Mouse (Mus musculus) adrenal gland, postnatal 14 days (tissue): Measurements from ENCODE around the gene Olfml2a. TPM values are rescaled to one million over a fixed set of nuclear protein-coding genes. Genes with fewer than 3 reads are reported as not detected.

Experiments
- DNase-seq: peaks from one replicate; pipeline ENCODE4 v3.0.0; 2021; ENCODE audit warnings: mixed read lengths
- long read RNA-seq, 2 experiments: library from polyadenylated mRNA; stranded (forward); transcript quantifications; one replicate each; pipeline ENCODE4 v2.0.0; 2021
- total RNA-seq: library from RNA; stranded (reverse); gene quantifications from 2 replicates; pipeline ENCODE4 v1.2.3, GENCODE M21; 2021

Gene Olfml2a
- 13.5 and 17.8 TPM in 2 replicates for total RNA-seq
- long read RNA-seq, experiment 1, full-length matches to known transcripts: 4 of 5 reads
- long read RNA-seq, experiment 1, partial matches to known transcripts: 0 of 5 reads
- long read RNA-seq, experiment 1, other reads (novel, unspliced or antisense): 1 of 5 reads
- long read RNA-seq, experiment 2, full-length matches to known transcripts: 6 of 9 reads
- long read RNA-seq, experiment 2, partial matches to known transcripts: 3 of 9 reads
- long read RNA-seq, experiment 2, other reads (novel, unspliced or antisense): 0 of 9 reads

- DNase-seq: peak; percentile 92
Measured at GRCm38 (mm10) chr2:38931851-38932667, at the start of gene Olfml2a. Olfml2a (plus strand) TSS chr2:38931978.

DNA sequence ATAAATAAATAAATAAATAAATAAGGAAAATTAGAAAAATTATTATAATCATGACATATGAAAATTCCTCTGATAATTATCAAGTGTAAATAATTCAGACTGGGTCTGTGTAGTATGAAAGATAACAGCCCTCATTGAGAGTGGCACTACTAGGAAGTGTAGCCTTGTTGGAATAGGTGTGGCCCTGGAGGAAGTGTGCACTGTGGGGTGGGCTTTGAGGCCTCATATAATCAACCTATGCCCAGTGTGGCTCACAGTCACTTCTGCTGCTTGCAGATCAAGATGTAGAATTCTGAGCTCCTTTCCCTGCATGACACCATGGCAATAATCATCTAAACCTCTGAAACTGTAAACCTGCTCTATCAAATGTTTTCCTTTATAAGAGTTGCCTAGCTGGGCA lies 28.9 kb upstream of the Olfml2a start:
- no peak for DNase-seq

DNA sequence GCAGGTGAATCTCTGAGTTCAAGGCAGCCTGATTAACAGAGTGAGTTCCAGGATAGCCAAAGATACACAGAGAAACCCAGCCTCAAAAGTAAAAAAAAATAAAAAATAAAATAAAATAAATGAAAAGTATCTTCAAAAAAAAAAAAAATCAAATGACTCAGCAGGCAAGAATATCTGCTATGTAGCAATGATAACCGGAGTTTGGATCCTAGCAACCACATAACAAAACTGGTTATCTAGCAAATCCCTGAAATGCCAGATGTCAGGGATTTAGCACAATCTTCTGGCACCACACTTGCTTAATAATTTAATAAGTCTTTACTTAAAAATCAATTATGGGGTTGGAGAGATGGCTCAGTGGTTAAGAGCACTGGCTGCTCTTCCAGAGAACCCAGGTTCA lies 27.5 kb upstream of the Olfml2a start:
- no peak for DNase-seq

GRCm38 (mm10) chr2:38906097-38906496 lies 25.7 kb upstream of the Olfml2a start:
- peak; percentile 45 for DNase-seq

DNA sequence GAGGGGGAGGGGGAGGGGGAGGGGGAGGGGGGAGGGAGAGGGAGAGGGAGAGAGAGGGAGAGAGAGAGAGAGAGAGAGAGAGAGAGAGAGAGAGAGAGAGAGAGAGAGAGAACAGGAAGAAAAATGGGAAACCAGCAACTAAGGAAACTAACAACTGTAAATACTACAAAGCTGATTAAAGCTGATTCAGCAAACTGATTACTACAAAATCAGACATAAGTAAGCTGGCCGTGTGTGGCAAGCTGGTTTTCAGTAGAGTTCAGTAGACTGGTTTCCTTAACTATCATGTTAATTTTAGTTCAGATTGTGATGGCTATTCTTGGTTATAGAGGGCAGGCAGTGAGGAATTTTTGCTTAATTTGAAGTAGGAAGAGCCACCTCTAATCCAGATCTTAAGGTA lies 23.2 kb upstream of the Olfml2a start:
- no peak for DNase-seq

GRCm38 (mm10) chr2:38914517-38914916 lies 17.3 kb upstream of the Olfml2a start:
- DNase-seq: no peak

DNA sequence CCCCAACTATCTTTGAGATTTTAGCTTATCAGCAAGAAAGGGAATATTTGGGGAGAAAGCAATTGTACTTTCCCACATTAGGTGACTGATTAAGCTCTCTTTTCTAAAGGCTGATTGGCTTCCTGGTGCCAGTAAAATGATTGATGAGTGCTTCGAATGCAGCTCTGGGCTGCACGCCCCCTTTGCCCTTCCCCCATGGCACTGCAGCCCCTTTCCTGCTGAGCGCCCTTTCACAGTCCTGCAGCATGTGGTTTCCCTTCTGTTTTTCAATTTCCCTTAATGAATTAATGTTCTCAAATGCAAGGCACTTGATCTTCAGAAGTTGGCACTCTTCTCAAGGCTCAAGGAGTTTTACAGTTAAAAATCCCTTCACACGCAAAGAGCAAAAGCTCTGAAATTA lies 16.8 kb upstream of the Olfml2a start:
- no peak for DNase-seq

DNA sequence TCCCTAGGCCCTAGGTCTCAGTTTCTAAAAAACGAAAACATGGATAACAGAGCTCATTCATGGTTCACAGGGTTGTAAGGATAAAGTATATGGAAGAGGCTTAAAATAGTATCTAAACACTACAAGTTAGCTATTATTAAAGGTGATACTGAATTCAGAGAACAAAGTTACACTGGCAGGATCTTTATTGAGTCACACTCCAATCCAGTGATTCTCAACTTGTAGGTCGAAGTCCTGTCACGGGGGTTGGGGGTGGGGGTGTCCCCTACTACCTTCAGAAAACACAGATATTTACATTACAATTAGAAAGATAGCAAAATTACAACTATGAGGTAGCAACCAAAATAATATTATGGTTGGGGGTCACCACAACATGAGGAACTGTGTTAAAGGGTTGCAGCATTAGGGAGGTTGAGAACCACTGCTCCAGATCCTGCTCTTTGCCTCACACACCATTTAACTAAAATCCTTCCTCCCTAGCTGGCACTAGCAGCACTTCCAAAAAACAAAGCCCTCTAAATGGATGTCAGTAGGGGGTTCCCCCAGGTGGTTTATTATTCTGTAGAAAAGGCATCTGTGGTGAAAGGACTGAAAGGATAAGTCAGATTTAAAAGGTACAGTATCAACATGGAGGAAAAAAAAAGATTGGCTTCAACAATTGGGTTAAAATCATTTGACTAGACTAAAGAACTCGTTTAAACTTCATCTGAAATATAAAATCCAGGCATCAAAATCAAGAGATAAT lies 14.7 kb upstream of the Olfml2a start:
- DNase-seq: no peak

GRCm38 (mm10) chr2:38921374-38921773 lies 10.4 kb upstream of the Olfml2a start:
- no peak for DNase-seq

GRCm38 (mm10) chr2:38923471-38923870 lies 8.3 kb upstream of the Olfml2a start:
- DNase-seq: no peak

GRCm38 (mm10) chr2:38923911-38924310 lies 7.9 kb upstream of the Olfml2a start:
- no peak for DNase-seq

DNA sequence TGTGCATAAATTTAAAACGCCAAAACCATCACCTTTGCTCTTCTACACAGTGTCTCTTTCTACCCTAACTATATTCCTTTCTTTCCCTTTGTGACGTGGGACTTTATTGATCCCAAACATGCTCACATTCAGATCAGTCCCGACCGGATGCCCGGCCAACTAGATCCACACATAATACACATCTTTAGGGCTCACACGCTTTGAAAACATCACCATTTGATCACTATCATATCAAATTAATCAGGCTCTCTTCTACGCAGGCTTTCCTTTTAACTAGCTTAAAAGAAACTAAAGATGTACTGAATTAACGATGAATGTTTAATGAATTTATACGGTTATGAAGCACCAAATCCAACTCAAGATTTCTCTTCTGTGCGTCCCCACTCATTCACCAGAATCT lies 7.2 kb upstream of the Olfml2a start:
- DNase-seq: no peak

GRCm38 (mm10) chr2:38925171-38926080 lies 6.4 kb upstream of the Olfml2a start:
- peak; percentile 48 for DNase-seq

- DNase-seq: peak; percentile 96
Measured at GRCm38 (mm10) chr2:38926145-38926891, 5.5 kb upstream of the Olfml2a start.

DNA sequence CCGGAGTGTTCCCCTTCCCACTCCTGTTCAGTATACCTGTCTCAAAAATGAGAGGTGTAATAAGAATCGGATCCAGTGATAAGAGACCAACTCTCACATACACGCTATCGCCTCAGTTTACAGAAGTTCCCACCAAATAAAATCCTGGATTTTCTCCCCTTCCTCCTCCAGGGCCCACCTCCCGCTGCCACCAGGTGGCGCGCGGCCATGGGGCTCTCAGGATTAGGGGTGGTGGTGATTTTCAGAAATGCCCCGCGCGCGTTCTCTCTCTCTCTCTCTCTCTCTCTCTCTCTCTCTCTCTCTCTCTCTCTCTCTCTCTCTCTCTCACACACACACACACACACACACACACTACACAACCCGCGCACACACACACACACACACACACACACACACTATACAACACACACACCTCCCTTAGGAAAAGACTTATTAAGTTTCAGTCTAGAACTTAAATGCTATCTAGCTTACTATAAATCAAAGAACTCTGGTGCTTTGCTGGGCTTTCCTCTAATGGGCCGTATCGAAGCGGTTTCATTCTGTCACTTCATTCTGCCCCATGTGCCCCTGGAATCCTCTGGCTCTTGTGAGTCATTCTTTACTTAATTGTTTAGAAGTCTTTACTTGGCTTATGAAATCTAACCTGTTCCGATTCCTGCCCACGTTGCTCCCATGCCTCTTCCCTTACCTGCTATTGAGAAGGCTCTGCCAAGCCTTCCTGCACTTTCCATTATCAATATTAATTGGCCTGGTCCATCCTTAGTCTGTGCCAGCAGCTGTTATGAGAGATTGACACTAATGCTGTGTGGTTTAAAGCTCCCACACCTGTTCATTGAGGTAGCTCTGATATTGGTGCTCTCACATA lies 4.4 kb upstream of the Olfml2a start, which contains the start of gene Nr6a1:
Gene Nr6a1, minus strand, starts transcription at position 574 of the 865 bp plus-strand sequence.
- peak; percentile 87 for DNase-seq

DNA sequence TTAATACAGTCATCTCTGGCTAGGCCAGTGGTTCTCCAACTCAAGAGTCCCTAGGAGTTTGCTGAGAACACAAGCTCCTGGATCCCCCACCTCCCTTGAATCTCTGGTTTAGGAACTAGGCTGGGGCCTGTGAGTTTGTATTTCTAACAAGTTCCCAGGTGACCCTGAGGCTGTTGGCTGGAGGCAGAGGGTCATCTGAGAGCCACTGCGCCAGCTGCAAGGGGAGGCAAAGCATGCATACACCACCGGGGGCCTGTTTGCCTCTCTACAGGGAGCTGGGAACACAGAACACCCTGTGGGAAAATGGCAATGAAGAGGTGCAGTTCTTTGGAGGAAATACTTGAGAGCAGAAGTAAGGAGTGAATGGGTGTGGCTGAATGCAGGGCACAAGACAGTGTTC lies 1.5 kb upstream of the Olfml2a start:
- no peak for DNase-seq

- DNase-seq: no peak
Measured at GRCm38 (mm10) chr2:38933931-38934330, 2.2 kb downstream of the Olfml2a start.

GRCm38 (mm10) chr2:38934936-38935335 lies 3.2 kb downstream of the Olfml2a start:
- no peak for DNase-seq

DNA sequence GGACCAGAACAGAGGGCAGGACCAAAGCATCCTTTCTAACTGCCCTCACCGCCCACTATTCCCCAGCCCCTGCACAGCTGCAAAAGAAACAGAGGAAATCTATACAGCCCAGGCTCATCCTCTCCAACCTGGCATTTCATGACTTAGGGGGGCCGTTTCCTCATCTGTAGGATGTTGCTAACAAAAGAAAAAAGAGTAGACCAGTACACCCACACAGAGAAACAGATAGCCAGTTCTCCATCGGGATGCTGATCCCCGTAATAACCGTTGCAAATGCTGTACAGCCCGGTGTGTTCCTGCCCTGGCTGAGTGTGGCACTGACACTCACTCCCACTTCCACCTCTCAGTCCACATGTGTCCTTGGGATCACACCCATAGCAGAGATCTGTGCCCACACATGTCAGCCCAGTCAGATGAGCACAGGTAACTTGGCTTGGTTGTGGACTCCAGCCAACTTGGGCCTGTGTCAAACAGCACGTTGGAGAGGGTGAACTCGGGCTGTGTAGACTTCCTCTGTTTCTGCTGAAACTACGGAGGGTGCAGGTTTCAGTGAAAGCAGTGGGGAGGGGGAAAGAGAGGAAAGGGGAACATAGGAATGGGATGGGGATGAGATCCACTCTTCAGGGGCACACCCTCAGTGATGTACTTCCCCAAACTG lies 5.1 kb downstream of the Olfml2a start:
- DNase-seq: no peak
